Mouse (Mus musculus): ENCODE data around the gene Cnksr3.
A peak's percentile ranks its signal among the peaks of the same experiment; 100 is the strongest.

The Cnksr3 gene

GRCm38 (mm10) chr10:7195927-7196326, 16.1 kb downstream of the Cnksr3 start:
- DNase-seq: no peak

- DNase-seq: peak; percentile 74
Observed at GRCm38 (mm10) chr10:7191721-7192413, 20.2 kb downstream of the Cnksr3 start.

- DNase-seq: no peak
Observed at GRCm38 (mm10) chr10:7189194-7189593, 22.8 kb downstream of the Cnksr3 start.

- DNase-seq: peak; percentile 33
Observed at GRCm38 (mm10) chr10:7187881-7188280, 24.2 kb downstream of the Cnksr3 start.

- no peak for DNase-seq
Observed at GRCm38 (mm10) chr10:7186992-7187391, 25.0 kb downstream of the Cnksr3 start.

- DNase-seq: no peak
Observed at GRCm38 (mm10) chr10:7186018-7186417, 26.0 kb downstream of the Cnksr3 start.

- peak; percentile 86 for DNase-seq
Observed at GRCm38 (mm10) chr10:7183171-7183631, 28.8 kb downstream of the Cnksr3 start.

GRCm38 (mm10) chr10:7182555-7183170, 29.4 kb downstream of the Cnksr3 start:
- peak; percentile 50 for DNase-seq

- peak; percentile 81 for DNase-seq
Observed at GRCm38 (mm10) chr10:7180296-7180695, 31.7 kb downstream of the Cnksr3 start.

GRCm38 (mm10) chr10:7178571-7178970, 33.5 kb downstream of the Cnksr3 start:
- no peak for DNase-seq

- DNase-seq: no peak
Observed at GRCm38 (mm10) chr10:7176205-7176910, 35.7 kb downstream of the Cnksr3 start.

- no peak for DNase-seq
Observed at GRCm38 (mm10) chr10:7174480-7174879, 37.6 kb downstream of the Cnksr3 start.

- DNase-seq: no peak
Observed at GRCm38 (mm10) chr10:7173098-7173497, 38.9 kb downstream of the Cnksr3 start.

GRCm38 (mm10) chr10:7170434-7170833, 41.6 kb downstream of the Cnksr3 start:
- DNase-seq: no peak

- no peak for DNase-seq
Observed at GRCm38 (mm10) chr10:7163031-7163430, 49.0 kb downstream of the Cnksr3 start.

- peak; percentile 72 for DNase-seq
Observed at GRCm38 (mm10) chr10:7159061-7159511, 53.0 kb downstream of the Cnksr3 start.

- peak; percentile 83 for DNase-seq
Observed at GRCm38 (mm10) chr10:7158285-7159060, 53.6 kb downstream of the Cnksr3 start.

- DNase-seq: no peak
Observed at GRCm38 (mm10) chr10:7154877-7155276, 57.2 kb downstream of the Cnksr3 start.

- DNase-seq: no peak
Observed at GRCm38 (mm10) chr10:7152926-7153325, 59.1 kb downstream of the Cnksr3 start.

- DNase-seq: no peak
Observed at GRCm38 (mm10) chr10:7149671-7150595, 62.1 kb downstream of the Cnksr3 start.

GRCm38 (mm10) chr10:7145614-7146013, 66.4 kb downstream of the Cnksr3 start:
- DNase-seq: peak; percentile 27
